Mouse (Mus musculus): ENCODE data around the gene Epo. TPM values are rescaled to one million over a fixed set of nuclear protein-coding genes. Genes with fewer than 3 reads are reported as not detected.

Gene Epo
- polyA plus RNA-seq (2012; rRNA removed; ENCODE audit: low replicate concordance) = not detected in 2 replicates

DNA sequence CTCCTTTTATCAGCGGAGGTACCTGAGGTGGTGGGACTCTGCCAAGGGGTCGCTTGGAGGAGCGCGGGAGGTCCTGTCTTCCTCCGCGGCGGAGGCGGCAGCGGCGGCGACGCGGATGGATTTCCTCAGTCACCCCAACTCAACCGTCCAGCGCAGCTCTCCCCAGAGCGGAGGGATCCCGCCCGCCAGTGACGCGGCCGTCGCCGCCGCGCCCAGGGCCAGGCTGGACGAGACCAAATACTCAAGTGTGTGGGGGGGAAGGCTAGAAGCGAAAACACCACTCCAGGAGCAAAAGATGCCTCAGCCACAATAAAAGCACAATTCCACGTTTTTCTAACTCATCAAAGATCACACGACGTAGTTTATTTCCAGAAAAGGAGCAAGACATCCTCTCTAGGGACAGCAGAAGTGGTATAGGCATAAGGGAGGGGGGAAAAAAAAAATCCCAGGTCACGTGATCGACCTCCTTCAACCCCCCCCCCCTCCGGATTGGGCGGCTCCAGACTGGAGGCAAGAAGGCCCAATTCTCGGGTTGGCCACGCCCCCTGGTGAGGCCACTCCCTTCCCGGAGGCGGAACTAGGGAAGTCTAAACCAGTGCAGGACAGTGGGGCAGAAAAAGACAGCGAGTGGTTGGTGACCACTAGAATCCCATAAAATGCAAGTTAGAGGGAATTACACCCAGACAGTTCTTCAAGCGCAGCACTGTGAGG is at the start of gene Epo, which contains the start of gene Gnb2:
Gene Epo (minus strand): TSS at position 126 of the 711 bp plus-strand sequence.
Gene Gnb2 (minus strand): TSS at position 394 of the 711 bp plus-strand sequence.

DNA sequence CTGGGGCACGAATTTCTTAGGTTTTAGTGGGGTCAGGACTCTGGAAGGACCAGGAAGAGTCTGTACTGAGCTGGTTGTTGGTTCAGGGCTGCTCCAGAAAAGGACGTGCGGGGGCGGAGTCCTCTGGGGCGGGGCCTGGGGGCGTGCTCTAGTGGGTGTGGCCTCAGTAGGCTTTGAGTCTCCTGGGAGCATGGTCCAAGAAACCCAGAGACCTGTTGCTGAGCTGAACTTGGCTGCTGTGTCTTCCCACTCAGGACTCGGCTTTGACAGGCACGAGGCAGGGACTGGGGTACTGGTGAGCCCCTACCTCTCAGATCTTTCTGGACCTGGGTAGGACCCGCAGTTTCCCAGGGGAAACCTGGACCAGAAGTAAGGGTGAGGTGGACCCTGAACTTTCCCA is 36.6 kb upstream of the Epo start, which contains the start of gene Tfr2:
Gene Tfr2 (plus strand): TSS at position 176 of the 400 bp plus-strand sequence.

DNA sequence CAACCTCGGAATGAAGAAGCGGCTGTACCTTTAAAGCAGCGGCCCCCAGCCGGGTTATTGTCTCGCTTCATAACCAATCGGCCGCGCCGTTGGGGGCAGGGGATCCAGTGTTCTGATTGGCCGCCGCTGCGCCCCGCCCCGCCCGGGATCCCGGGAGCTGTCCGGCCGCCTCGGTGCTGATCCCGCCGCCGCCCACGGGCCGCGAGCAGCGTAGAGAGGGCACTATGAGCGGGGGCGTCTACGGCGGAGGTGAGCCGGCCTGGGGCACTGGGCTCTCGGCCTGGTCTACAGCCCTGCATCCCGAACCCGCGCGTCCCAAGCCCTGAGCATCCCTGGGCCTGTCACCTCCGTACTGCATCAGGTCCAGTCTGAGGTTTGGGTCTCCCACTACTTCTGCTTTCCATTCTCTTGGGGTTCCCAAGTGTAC is 20.4 kb upstream of the Epo start, which contains the start of gene Actl6b:
Gene Actl6b (plus strand): TSS at position 107 of the 427 bp plus-strand sequence.

DNA sequence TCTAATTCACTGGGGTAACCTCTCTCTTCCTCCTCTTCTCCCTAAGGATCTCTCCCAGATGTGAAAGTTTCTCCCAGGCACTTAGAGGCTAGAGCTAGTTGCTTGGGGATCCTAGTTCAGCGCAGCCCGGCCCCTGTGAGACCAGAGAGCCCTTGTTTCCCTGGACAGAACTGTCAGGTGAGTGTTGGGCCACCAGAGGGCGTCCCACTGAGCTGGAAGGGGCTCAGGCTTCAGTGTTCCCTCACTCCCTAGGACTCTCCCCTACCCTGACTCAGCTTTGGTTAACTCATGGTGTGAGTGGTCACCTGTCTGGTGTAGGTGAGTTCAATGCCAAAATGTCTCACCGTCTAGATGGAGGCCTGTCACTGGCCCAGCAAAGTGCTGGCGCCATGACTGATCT is 14.6 kb downstream of the Epo start, which contains the start of gene Gigyf1:
Gene Gigyf1 (plus strand): TSS at position 113 of the 400 bp plus-strand sequence.

DNA sequence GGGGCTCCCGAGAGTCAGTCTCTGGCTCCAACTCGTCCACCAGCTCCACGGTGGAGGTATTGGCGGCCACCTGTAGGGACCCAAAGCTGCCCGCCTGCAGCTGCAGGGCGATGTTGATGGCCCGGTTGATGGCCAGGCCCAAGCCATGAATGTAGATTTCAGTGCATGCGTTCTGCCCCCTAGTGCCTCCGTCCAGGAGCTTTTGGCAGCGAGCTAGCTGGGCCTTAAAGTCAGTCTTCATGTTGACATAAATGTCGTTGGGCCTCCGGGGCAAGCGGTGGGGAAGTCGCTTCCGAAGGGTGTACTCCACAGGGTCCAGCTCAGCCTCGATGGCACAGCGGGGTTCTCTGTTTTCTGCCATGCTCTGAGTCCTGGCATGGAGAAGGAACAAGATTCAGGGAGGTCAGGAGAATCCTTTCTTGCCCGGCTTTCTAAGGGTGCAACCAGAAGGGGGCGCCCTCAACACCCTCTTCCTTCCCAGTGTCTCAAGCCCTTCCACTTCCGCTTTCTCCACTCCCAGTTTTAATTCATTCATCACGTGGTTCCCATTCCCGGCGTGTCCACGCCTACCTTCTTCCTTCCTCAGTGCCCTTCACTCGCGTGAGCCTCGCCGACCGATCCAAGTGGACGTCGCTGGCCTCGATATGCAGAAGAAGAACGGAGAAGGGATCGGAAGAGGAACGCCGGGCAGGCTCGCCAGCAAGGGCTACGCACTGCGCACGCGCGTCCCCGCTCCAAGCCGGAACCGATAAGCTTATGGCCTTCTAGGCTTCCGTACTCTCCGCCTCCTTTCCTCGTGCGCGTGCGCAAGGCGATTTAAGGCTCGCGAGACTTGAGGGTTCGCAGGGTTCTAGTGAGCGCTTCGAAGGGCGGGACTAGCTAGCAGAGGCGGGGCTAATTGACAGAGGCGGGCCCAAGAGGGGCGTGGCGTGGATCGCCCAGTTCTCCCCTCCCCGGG is 31.1 kb downstream of the Epo start, which contains the start of gene Pop7:
Gene Pop7 (minus strand): TSS at position 810 of the 958 bp plus-strand sequence.

DNA sequence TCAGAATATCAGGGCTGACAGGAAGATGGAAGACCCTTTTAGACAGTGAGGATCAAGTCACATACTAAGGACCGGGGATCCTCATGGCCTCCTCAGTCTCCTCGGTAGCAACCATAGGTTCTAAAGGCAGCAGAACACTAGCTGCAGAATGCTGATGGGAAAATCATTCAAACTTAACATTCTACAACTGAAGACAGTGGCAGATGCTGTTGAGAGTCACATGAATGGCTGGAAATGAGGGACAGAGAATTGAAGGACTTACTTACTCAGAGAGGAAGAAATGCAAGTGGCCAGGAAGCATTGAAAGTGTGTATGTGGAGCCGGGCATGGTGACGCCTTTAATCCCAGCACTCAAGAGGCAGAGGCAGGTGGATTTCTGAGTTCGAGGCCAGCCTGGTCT is 56.1 kb downstream of the Epo start, which contains the start of gene Zan:
Gene Zan (minus strand): TSS at position 101 of the 400 bp plus-strand sequence.

Other genes with a start within 250 kb of the Epo start
- gene Ache, start 245.7 kb downstream of the Epo start, polyA plus RNA-seq (2012; rRNA removed; ENCODE audit: low replicate concordance) = 2.0 and 2.2 TPM in 2 replicates
- 10.1 TPM in 2 replicates for gene Ufsp1, start 238.6 kb downstream of the Epo start, polyA plus RNA-seq (2012; rRNA removed; ENCODE audit: low replicate concordance)
- 95.3 and 209 TPM in 2 replicates for gene Srrt, start 225.6 kb downstream of the Epo start, polyA plus RNA-seq (2012; rRNA removed; ENCODE audit: low replicate concordance)
- gene Trip6, start 218.8 kb downstream of the Epo start, polyA plus RNA-seq (2012; rRNA removed; ENCODE audit: low replicate concordance) = 58.7 and 109 TPM in 2 replicates
- gene Slc12a9, start 199.6 kb downstream of the Epo start, polyA plus RNA-seq (2012; rRNA removed; ENCODE audit: low replicate concordance) = 19.7 and 28.1 TPM in 2 replicates
- gene Ephb4, start 183.1 kb downstream of the Epo start, polyA plus RNA-seq (2012; rRNA removed; ENCODE audit: low replicate concordance) = 51.9 and 77.0 TPM in 2 replicates
- gene Zan, start 56.2 kb downstream of the Epo start, polyA plus RNA-seq (2012; rRNA removed; ENCODE audit: low replicate concordance) = 0.19 and 0.31 TPM in 2 replicates
- 36.0 and 53.4 TPM in 2 replicates for gene Pop7, start 30.7 kb downstream of the Epo start, polyA plus RNA-seq (2012; rRNA removed; ENCODE audit: low replicate concordance)
- gene Gigyf1, start 14.7 kb downstream of the Epo start, polyA plus RNA-seq (2012; rRNA removed; ENCODE audit: low replicate concordance) = 25.9 and 42.7 TPM in 2 replicates
- gene Gnb2, start 268 bp upstream of the Epo start, polyA plus RNA-seq (2012; rRNA removed; ENCODE audit: low replicate concordance) = 882 and 932 TPM in 2 replicates
- gene Actl6b, start 20.3 kb upstream of the Epo start, polyA plus RNA-seq (2012; rRNA removed; ENCODE audit: low replicate concordance) = 0.14 and 1.6 TPM in 2 replicates
- 5.8 and 25.3 TPM in 2 replicates for gene Tfr2, start 36.6 kb upstream of the Epo start, polyA plus RNA-seq (2012; rRNA removed; ENCODE audit: low replicate concordance)
- 85.2 and 108 TPM in 2 replicates for gene Mospd3, start 67.8 kb upstream of the Epo start, polyA plus RNA-seq (2012; rRNA removed; ENCODE audit: low replicate concordance)
- 140 and 168 TPM in 2 replicates for gene Pcolce, start 80.5 kb upstream of the Epo start, polyA plus RNA-seq (2012; rRNA removed; ENCODE audit: low replicate concordance)
- gene Fbxo24, start 95.8 kb upstream of the Epo start, polyA plus RNA-seq (2012; rRNA removed; ENCODE audit: low replicate concordance) = 0.71 and 0.79 TPM in 2 replicates
- 37.2 and 60.0 TPM in 2 replicates for gene Lrch4, start 95.9 kb upstream of the Epo start, polyA plus RNA-seq (2012; rRNA removed; ENCODE audit: low replicate concordance)
- gene Gm20605, start 95.9 kb upstream of the Epo start, polyA plus RNA-seq (2012; rRNA removed; ENCODE audit: low replicate concordance) = 14.9 and 32.2 TPM in 2 replicates
- 60.1 and 83.8 TPM in 2 replicates for gene Sap25, start 108.1 kb upstream of the Epo start, polyA plus RNA-seq (2012; rRNA removed; ENCODE audit: low replicate concordance)
- 29.5 and 86.2 TPM in 2 replicates for gene Irs3, start 112.5 kb upstream of the Epo start, polyA plus RNA-seq (2012; rRNA removed; ENCODE audit: low replicate concordance)
- 32.7 and 54.1 TPM in 2 replicates for gene Agfg2, start 151.5 kb upstream of the Epo start, polyA plus RNA-seq (2012; rRNA removed; ENCODE audit: low replicate concordance)
- 0.77 and 4.9 TPM in 2 replicates for gene Nyap1, start 208.4 kb upstream of the Epo start, polyA plus RNA-seq (2012; rRNA removed; ENCODE audit: low replicate concordance)
- 77.4 and 106 TPM in 2 replicates for gene Tsc22d4, start 212.5 kb upstream of the Epo start, polyA plus RNA-seq (2012; rRNA removed; ENCODE audit: low replicate concordance)
- gene Ppp1r35, start 245.6 kb upstream of the Epo start, polyA plus RNA-seq (2012; rRNA removed; ENCODE audit: low replicate concordance) = 24.9 and 28.3 TPM in 2 replicates

Data from subcutaneous adipose tissue, adult 2 months (tissue).